Mouse (Mus musculus) kidney, postnatal 0 days (tissue): ENCODE measurements around the gene Gm11111. TPM values are rescaled to one million over a fixed set of nuclear protein-coding genes. Genes with fewer than 3 reads are reported as not detected.

Experiments
- ATAC-seq: fragments of 200-750 bp; cut with Nextera tagmentation; replicated peaks from 2 replicates; pipeline ENCODE4 v1.8.0; 2017; ENCODE audit warnings: low read depth, moderate number of reproducible peaks, moderate TSS enrichment, moderate library complexity; ENCODE audit not compliant: low FRiP score
- DNase-seq: peaks from one replicate; pipeline ENCODE4 v3.0.0-alpha.2; 2016; ENCODE audit warnings: low spot score
- H3K27ac ChIP-seq: fragments of 300-500 bp; sonication (generic); 2 replicates; pipeline ENCODE4 v1.5.1; 2014; ENCODE audit warnings: mild to moderate bottlenecking
- H3K27me3 ChIP-seq: fragments of 300-500 bp; sonication (generic); 2 replicates; pipeline ENCODE4 v1.6.1; 2014; ENCODE audit warnings: low read length, mixed read lengths; ENCODE audit not compliant: insufficient read depth
- H3K36me3 ChIP-seq: fragments of 300-500 bp; sonication (generic); 2 replicates; pipeline ENCODE4 v1.6.1; 2014; ENCODE audit warnings: low read length, mixed read lengths; ENCODE audit not compliant: insufficient read depth
- H3K4me1 ChIP-seq: fragments of 300-500 bp; sonication (generic); replicated peaks from 2 replicates; pipeline ENCODE4 v1.6.1; 2014; ENCODE audit warnings: antibody characterized with exemption, low read length, mixed read lengths; ENCODE audit not compliant: insufficient read depth
- H3K4me2 ChIP-seq: fragments of 300-500 bp; sonication (generic); 2 replicates; pipeline ENCODE4 v1.6.1; 2014; ENCODE audit warnings: mild to moderate bottlenecking, low read length, moderate library complexity, mixed read lengths
- H3K4me3 ChIP-seq: fragments of 300-500 bp; sonication (generic); replicated peaks from 2 replicates; pipeline ENCODE4 v1.5.1; 2014; ENCODE audit warnings: low read depth, low read length
- H3K9ac ChIP-seq: fragments of 300-500 bp; sonication (generic); 2 replicates; pipeline ENCODE4 v1.6.1; 2014; ENCODE audit warnings: low read depth, low read length
- H3K9me3 ChIP-seq: fragments of 300-500 bp; sonication (generic); replicated peaks from 2 replicates; pipeline ENCODE4 v1.6.1; 2016; ENCODE audit warnings: low read length, inconsistent platforms, mixed read lengths
- CTCF ChIP-seq: IDR thresholded peaks from 2 replicates; pipeline ENCODE4 v1.5.1; 2016; ENCODE audit warnings: antibody characterized with exemption, low read depth, mild to moderate bottlenecking, moderate library complexity
- WGBS: fragments of 180-500 bp; shearing (Covaris S2); extraction: QIAGEN DNeasy Blood & Tissue Kit; methylation state at CpG from one replicate; pipeline ENCODE4 v1.1.7; 2014; 5-methylcytosine and 5-hydroxymethylcytosine counted together
- polyA plus RNA-seq: library from polyadenylated mRNA; unstranded; fragments of >200 nt; fragmentation: Nextera tagmentation; extraction: Ambion mirVana; gene quantifications from 2 replicates; pipeline ENCODE4 v1.2.1, GENCODE M21; 2015

The Gm11111 gene
- polyA plus RNA-seq, 1 experiment from 2014 or later: not detected

- Histone ChIP-seq H3K4me2 (no peak overlapping the region), H3K27me3 (no peaks in the 10 kb centered on the region), H3K4me1 (no peaks in the 10 kb centered on the region), H3K9me3 (no peaks in the 10 kb centered on the region), H3K9ac (no peak overlapping the region), H3K4me3 (no peak overlapping the region), H3K36me3 (no peaks in the 10 kb centered on the region), H3K27ac (no peak overlapping the region)
- no peak for DNase-seq
- 17% methylated on average over 5 of the region's 5 CpGs for WGBS
- no peak for ATAC-seq
- no peak for TF ChIP-seq CTCF
Measured at GRCm38 (mm10) chr5:98550285-98550684, 2.2 kb upstream of the Gm11111 start.

DNA sequence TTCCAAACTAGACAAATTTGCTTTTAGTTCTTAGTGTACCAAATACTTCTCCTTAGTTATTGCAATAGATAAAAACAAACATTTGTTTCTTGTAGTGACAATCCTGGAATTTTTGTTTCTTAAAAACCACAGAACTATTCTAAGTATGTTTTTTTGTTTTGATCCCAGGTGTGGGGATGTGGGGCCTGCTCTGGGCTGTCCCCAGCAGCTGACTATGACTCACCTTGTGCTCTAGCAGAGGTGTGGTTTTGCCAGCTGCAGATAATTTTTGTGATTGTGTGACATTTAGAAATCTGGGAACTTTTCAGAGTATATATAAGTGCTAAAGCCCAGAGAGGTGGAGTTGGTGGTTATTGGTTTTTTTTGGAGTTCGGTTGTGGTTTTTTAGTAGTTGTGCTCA, 1.6 kb upstream of the Gm11111 start:
- WGBS: 74% methylated on average over 1 of the region's 1 CpGs
- DNase-seq (no peak), ATAC-seq (no peak)
- Histone ChIP-seq H3K4me1 (no peaks in the 10 kb centered on the region), H3K27me3 (no peaks in the 10 kb centered on the region), H3K4me2 (no peak overlapping the region), H3K4me3 (no peak overlapping the region), H3K9me3 (no peaks in the 10 kb centered on the region), H3K36me3 (no peaks in the 10 kb centered on the region), H3K27ac (no peak overlapping the region), H3K9ac (no peak overlapping the region)
- no peak for TF ChIP-seq CTCF

GRCm38 (mm10) chr5:98552811-98553601, 511 bp downstream of the Gm11111 start:
- no peaks in the 10 kb centered on the region for H3K27me3 ChIP-seq
- TF ChIP-seq CTCF: no peak
- no peaks in the 10 kb centered on the region for H3K4me1 ChIP-seq
- H3K27ac ChIP-seq: no peak overlapping the region
- no peak overlapping the region for H3K4me2 ChIP-seq
- H3K36me3 ChIP-seq: no peaks in the 10 kb centered on the region
- no peak overlapping the region for H3K9ac ChIP-seq
- DNase-seq (no peak), ATAC-seq (no peak)
- no peak overlapping the region for H3K4me3 ChIP-seq
- no peaks in the 10 kb centered on the region for H3K9me3 ChIP-seq
- 77% methylated on average over 7 of the region's 7 CpGs for WGBS

GRCm38 (mm10) chr5:98561301-98561700, 8.8 kb downstream of the Gm11111 start:
- H3K4me2 ChIP-seq: no peak overlapping the region
- no peak overlapping the region for H3K27ac ChIP-seq
- H3K9me3 ChIP-seq: no peaks in the 10 kb centered on the region
- H3K4me3 ChIP-seq: no peak overlapping the region
- DNase-seq (peak; percentile 63), ATAC-seq (peak; percentile 79)
- no peaks in the 10 kb centered on the region for H3K36me3 ChIP-seq
- H3K27me3 ChIP-seq: no peaks in the 10 kb centered on the region
- 0 out of 2 replicates have a peak, but pooled peaks cover 8% of the 10 kb centered on the region for H3K4me1 ChIP-seq
- 52% methylated on average over 4 of the region's 4 CpGs for WGBS
- no peak overlapping the region for H3K9ac ChIP-seq
- TF ChIP-seq CTCF: no peak

- ATAC-seq: no peak
- Histone ChIP-seq H3K4me2 (no peak overlapping the region), H3K27me3 (no peaks in the 10 kb centered on the region), H3K9ac (no peak overlapping the region), H3K9me3 (no peaks in the 10 kb centered on the region), H3K36me3 (no peaks in the 10 kb centered on the region), H3K4me3 (no peak overlapping the region), H3K27ac (no peak overlapping the region), H3K4me1 (0 out of 2 replicates have a peak, but pooled peaks cover 8% of the 10 kb centered on the region)
- no peak for DNase-seq
- 60% methylated on average over 9 of the region's 9 CpGs for WGBS
- no peak for TF ChIP-seq CTCF
Measured at GRCm38 (mm10) chr5:98562806-98563205, 10.3 kb downstream of the Gm11111 start.

- ATAC-seq (no peak), DNase-seq (no peak)
- 0 out of 2 replicates have a peak, but pooled peaks cover 8% of the 10 kb centered on the region for H3K4me1 ChIP-seq
- H3K9me3 ChIP-seq: no peaks in the 10 kb centered on the region
- WGBS: 62% methylated on average over 9 of the region's 9 CpGs
- no peaks in the 10 kb centered on the region for H3K36me3 ChIP-seq
- H3K27me3 ChIP-seq: no peaks in the 10 kb centered on the region
- no peak overlapping the region for H3K4me3 ChIP-seq
- no peak overlapping the region for H3K27ac ChIP-seq
- no peak for TF ChIP-seq CTCF
- no peak overlapping the region for H3K9ac ChIP-seq
- H3K4me2 ChIP-seq: no peak overlapping the region
Measured at GRCm38 (mm10) chr5:98563801-98564200, 11.3 kb downstream of the Gm11111 start.
